Mouse (Mus musculus) gastrocnemius, postnatal 14 days (tissue): ENCODE measurements around the gene Gm21977. TPM values are rescaled to one million over a fixed set of nuclear protein-coding genes. Genes with fewer than 3 reads are reported as not detected.
"Not testable (repeated sequence)": the region's sequence is repeated elsewhere in the genome, so short reads cannot be mapped to it uniquely, and the experiment has no call there.

ENCODE experiments used
- DNase-seq: peaks from one replicate; pipeline ENCODE4 v3.0.0; 2021; ENCODE audit warnings: mixed read lengths
- intact Hi-C: fragments of 180-260 bp; cut with DNase I; formaldehyde crosslinking; loops from one replicate; pipeline ENCODE4 v1.15.1; 2025; ENCODE audit warnings: low total_unique reads
- long read RNA-seq, 2 experiments: library from polyadenylated mRNA; stranded (forward); transcript quantifications; one replicate each; pipeline ENCODE4 v2.0.0; 2021
- total RNA-seq, 2 experiments: library from RNA; stranded (reverse); gene quantifications; 2 replicates each; pipeline ENCODE4 v1.2.3; 2021

Gm21977 gene
- total RNA-seq = not detected
- long read RNA-seq, experiment 1 = 0 reads
- long read RNA-seq, experiment 2 = 0 reads

- DNase-seq, intact Hi-C loops: not testable (repeated sequence)
Observed at GRCm38 (mm10) chr14:42853377-42853776, at the start of gene Gm21977. TSS of gene Gm21977 (minus strand) at chr14:42853477.

Other genes with a start within 250 kb of the Gm21977 start
- not detected for gene Gm3633, start 211.6 kb downstream of the Gm21977 start, total RNA-seq
- gene Gm10378, start 197.5 kb downstream of the Gm21977 start, total RNA-seq = not detected
- gene Gm3015, start 84.7 kb downstream of the Gm21977 start, total RNA-seq = not detected
- not detected for gene Gm10377, start 55.5 kb downstream of the Gm21977 start, total RNA-seq
- not detected for gene Gm8082, start 140.1 kb upstream of the Gm21977 start, total RNA-seq
- gene Gm10376, start 162.2 kb upstream of the Gm21977 start, total RNA-seq = not detected
- gene Gm8094, start 223.2 kb upstream of the Gm21977 start, total RNA-seq = not detected
- not detected for gene Gm8104, start 247.1 kb upstream of the Gm21977 start, total RNA-seq